Mouse (Mus musculus) layer of hippocampus, adult 11-12 months (tissue): ENCODE measurements around the gene Prpf6.

Experiments used
- DNase-seq: peaks from one replicate; pipeline ENCODE4 v3.0.0; 2022; ENCODE audit warnings: low spot score

Gene Prpf6

GRCm38 (mm10) chr2:181658930-181659555 is 67.4 kb downstream of the Prpf6 start:
- DNase-seq, result peak; percentile 80

GRCm38 (mm10) chr2:181659609-181660055 is 68.0 kb downstream of the Prpf6 start:
- peak; percentile 90 for DNase-seq

GRCm38 (mm10) chr2:181662620-181663297 is 71.1 kb downstream of the Prpf6 start:
- DNase-seq, result no peak

GRCm38 (mm10) chr2:181663298-181663630 is 71.6 kb downstream of the Prpf6 start:
- DNase-seq, result no peak

- DNase-seq, result no peak
Observed at GRCm38 (mm10) chr2:181670285-181670912, 78.7 kb downstream of the Prpf6 start.

GRCm38 (mm10) chr2:181670913-181671311 is 79.2 kb downstream of the Prpf6 start:
- DNase-seq, result no peak

- DNase-seq, result no peak
Observed at GRCm38 (mm10) chr2:181671326-181671725, 79.7 kb downstream of the Prpf6 start, which contains the start of gene Sox18. Gene Sox18 (minus strand): TSS chr2:181671640.

- DNase-seq, result no peak
Observed at GRCm38 (mm10) chr2:181671984-181672383, 80.3 kb downstream of the Prpf6 start.

- no peak for DNase-seq
Observed at GRCm38 (mm10) chr2:181673501-181673900, 81.8 kb downstream of the Prpf6 start.

GRCm38 (mm10) chr2:181674934-181675333 is 83.3 kb downstream of the Prpf6 start:
- no peak for DNase-seq

- DNase-seq, result no peak
Observed at GRCm38 (mm10) chr2:181675454-181675853, 83.8 kb downstream of the Prpf6 start.

GRCm38 (mm10) chr2:181676424-181676823 is 84.8 kb downstream of the Prpf6 start:
- DNase-seq, result no peak

GRCm38 (mm10) chr2:181677096-181677754 is 85.6 kb downstream of the Prpf6 start:
- no peak for DNase-seq

- no peak for DNase-seq
Observed at GRCm38 (mm10) chr2:181677755-181678098, 86.1 kb downstream of the Prpf6 start.

- DNase-seq, result peak; percentile 90
Observed at GRCm38 (mm10) chr2:181678780-181679179, 87.1 kb downstream of the Prpf6 start.

- peak; percentile 67 for DNase-seq
Observed at GRCm38 (mm10) chr2:181679951-181680715, 88.5 kb downstream of the Prpf6 start, which contains the start of gene Tcea2. Gene Tcea2 (plus strand): TSS chr2:181680310.

GRCm38 (mm10) chr2:181680716-181681117 is 89.0 kb downstream of the Prpf6 start:
- DNase-seq, result peak; percentile 21

- no peak for DNase-seq
Observed at GRCm38 (mm10) chr2:181681978-181682377, 90.3 kb downstream of the Prpf6 start.

- no peak for DNase-seq
Observed at GRCm38 (mm10) chr2:181683381-181683780, 91.7 kb downstream of the Prpf6 start.

- no peak for DNase-seq
Observed at GRCm38 (mm10) chr2:181684713-181685112, 93.0 kb downstream of the Prpf6 start.

- no peak for DNase-seq
Observed at GRCm38 (mm10) chr2:181685686-181686085, 94.0 kb downstream of the Prpf6 start.

GRCm38 (mm10) chr2:181687586-181687985 is 95.9 kb downstream of the Prpf6 start:
- no peak for DNase-seq
